Mouse (Mus musculus): ENCODE results near the gene Gpbar1. TPM values are rescaled to one million over a fixed set of nuclear protein-coding genes. Genes with fewer than 3 reads are reported as not detected.

Gpbar1 gene
- polyA plus RNA-seq, 1 experiment from 2014 or later, result not detected

GRCm38 (mm10) chr1:74300347-74301110 is 22.2 kb downstream of the Gpbar1 start:
- peaks cover 17% of the 10 kb centered on the region for H3K4me1 ChIP-seq
- H3K9ac ChIP-seq (replicated peaks), result no peak overlapping the region
- peaks cover 23% of the 10 kb centered on the region for H3K27me3 ChIP-seq
- ATAC-seq (ENCODE audit: low FRiP score, low read depth), result no peak
- WGBS, result 90% methylated on average over 6 of the region's 6 CpGs
- H3K4me3 ChIP-seq, result no peak overlapping the region
- H3K9me3 ChIP-seq, result no peaks in the 10 kb centered on the region
- peaks cover 4% of the 10 kb centered on the region; the same call in 1 of the 2 replicates for H3K36me3 ChIP-seq
- H3K4me2 ChIP-seq (replicated peaks), result no peak overlapping the region
- H3K27ac ChIP-seq (replicated peaks), result no peak overlapping the region

- WGBS, result 95% methylated on average over 7 of the region's 7 CpGs
- no peak for ATAC-seq (ENCODE audit: low FRiP score, low read depth)
- Histone ChIP-seq H3K4me1 (peaks cover 10% of the 10 kb centered on the region), H3K9me3 (no peaks in the 10 kb centered on the region), H3K27me3 (peaks cover 23% of the 10 kb centered on the region), H3K9ac (replicated peaks) (no peak overlapping the region), H3K27ac (replicated peaks) (no peak overlapping the region), H3K36me3 (no peaks in the 10 kb centered on the region), H3K4me2 (replicated peaks) (no peak overlapping the region), H3K4me3 (no peak overlapping the region)
Observed at GRCm38 (mm10) chr1:74302229-74302628, 23.9 kb downstream of the Gpbar1 start.

- Histone ChIP-seq H3K4me2 (replicated peaks) (no peak overlapping the region), H3K27me3 (peaks cover 23% of the 10 kb centered on the region), H3K9ac (replicated peaks) (no peak overlapping the region), H3K4me3 (no peak overlapping the region), H3K4me1 (peaks cover 10% of the 10 kb centered on the region), H3K36me3 (no peaks in the 10 kb centered on the region), H3K9me3 (no peaks in the 10 kb centered on the region), H3K27ac (replicated peaks) (no peak overlapping the region)
- ATAC-seq (ENCODE audit: low FRiP score, low read depth), result no peak
- WGBS, result 88% methylated on average over 2 of the region's 2 CpGs
Observed at GRCm38 (mm10) chr1:74302835-74303234, 24.5 kb downstream of the Gpbar1 start.

GRCm38 (mm10) chr1:74303509-74304338 is 25.4 kb downstream of the Gpbar1 start:
- peak; percentile 54 for ATAC-seq (ENCODE audit: low FRiP score, low read depth)
- no peaks in the 10 kb centered on the region for H3K36me3 ChIP-seq
- peak overlapping the region; percentile 48 for H3K4me3 ChIP-seq
- H3K4me2 ChIP-seq (replicated peaks), result peak overlapping the region; percentile 81
- H3K9ac ChIP-seq (replicated peaks), result peak overlapping the region; percentile 52
- H3K27ac ChIP-seq (replicated peaks), result no peak overlapping the region
- H3K9me3 ChIP-seq, result no peaks in the 10 kb centered on the region
- under 1% methylated on average over 55 of the region's 56 CpGs for WGBS
- H3K27me3 ChIP-seq, result peaks cover 23% of the 10 kb centered on the region
- peaks cover 10% of the 10 kb centered on the region for H3K4me1 ChIP-seq

- no peaks in the 10 kb centered on the region for H3K36me3 ChIP-seq
- peak overlapping the region; percentile 48 for H3K4me3 ChIP-seq
- no peak overlapping the region for H3K27ac ChIP-seq (replicated peaks)
- H3K4me1 ChIP-seq, result peaks cover 10% of the 10 kb centered on the region
- ATAC-seq (ENCODE audit: low FRiP score, low read depth), result no peak
- peak overlapping the region; percentile 81 for H3K4me2 ChIP-seq (replicated peaks)
- WGBS, result 9% methylated on average over 12 of the region's 12 CpGs
- H3K9me3 ChIP-seq, result no peaks in the 10 kb centered on the region
- peak overlapping the region; percentile 52; the same call in 1 of the 2 replicates for H3K9ac ChIP-seq (replicated peaks)
- H3K27me3 ChIP-seq, result peaks cover 23% of the 10 kb centered on the region
Observed at GRCm38 (mm10) chr1:74304339-74304790, 26.0 kb downstream of the Gpbar1 start.

GRCm38 (mm10) chr1:74304946-74305345 is 26.6 kb downstream of the Gpbar1 start:
- H3K4me3 ChIP-seq, result no peak overlapping the region
- no peaks in the 10 kb centered on the region for H3K36me3 ChIP-seq
- H3K27me3 ChIP-seq, result peaks cover 23% of the 10 kb centered on the region
- H3K27ac ChIP-seq (replicated peaks), result no peak overlapping the region
- peaks cover 10% of the 10 kb centered on the region for H3K4me1 ChIP-seq
- no peak overlapping the region for H3K4me2 ChIP-seq (replicated peaks)
- H3K9ac ChIP-seq (replicated peaks), result no peak overlapping the region
- no peaks in the 10 kb centered on the region for H3K9me3 ChIP-seq
- 82% methylated on average over 4 of the region's 4 CpGs for WGBS
- no peak for ATAC-seq (ENCODE audit: low FRiP score, low read depth)

GRCm38 (mm10) chr1:74305522-74305921 is 27.2 kb downstream of the Gpbar1 start, which contains the start of gene Tmbim1:
Gene Tmbim1, minus strand, starts transcription at chr1:74305622.
- H3K27me3 ChIP-seq, result peaks cover 23% of the 10 kb centered on the region
- H3K27ac ChIP-seq (replicated peaks), result no peak within 1 kb of the TSS
- WGBS, result 97% methylated on average over 2 of the region's 2 CpGs
- H3K9ac ChIP-seq (replicated peaks), result no peak within 1 kb of the TSS
- no peaks in the 10 kb centered on the region for H3K36me3 ChIP-seq
- ATAC-seq (ENCODE audit: low FRiP score, low read depth), result no peak
- peaks cover 10% of the 10 kb centered on the region for H3K4me1 ChIP-seq
- peak within 1 kb of the TSS; percentile 81; the same call in 1 of the 2 replicates for H3K4me2 ChIP-seq (replicated peaks)
- no peaks in the 10 kb centered on the region for H3K9me3 ChIP-seq
- no peak within 1 kb of the TSS for H3K4me3 ChIP-seq

- WGBS, result 96% methylated on average over 1 of the region's 1 CpGs
- no peaks in the 10 kb centered on the region for H3K36me3 ChIP-seq
Observed at GRCm38 (mm10) chr1:74307146-74307545, 28.8 kb downstream of the Gpbar1 start.

GRCm38 (mm10) chr1:74308001-74308964 is 29.9 kb downstream of the Gpbar1 start:
- Histone ChIP-seq H3K4me2 (replicated peaks) (no peak overlapping the region), H3K9me3 (no peaks in the 10 kb centered on the region), H3K9ac (replicated peaks) (no peak overlapping the region), H3K36me3 (no peaks in the 10 kb centered on the region), H3K4me1 (peaks cover 9% of the 10 kb centered on the region), H3K4me3 (no peak overlapping the region), H3K27ac (replicated peaks) (no peak overlapping the region), H3K27me3 (peaks cover 13% of the 10 kb centered on the region)
- 84% methylated on average over 10 of the region's 10 CpGs for WGBS
- ATAC-seq (ENCODE audit: low FRiP score, low read depth), result no peak

More at GRCm38 (mm10) chr1:74307146-74307545, 28.8 kb downstream of the Gpbar1 start:
- H3K9ac ChIP-seq (replicated peaks), result no peak overlapping the region
- peaks cover 22% of the 10 kb centered on the region for H3K27me3 ChIP-seq
- ATAC-seq (ENCODE audit: low FRiP score, low read depth), result no peak
- H3K4me1 ChIP-seq, result peaks cover 10% of the 10 kb centered on the region
- no peak overlapping the region for H3K27ac ChIP-seq (replicated peaks)
- no peaks in the 10 kb centered on the region for H3K9me3 ChIP-seq
- no peak overlapping the region for H3K4me2 ChIP-seq (replicated peaks)
- no peak overlapping the region for H3K4me3 ChIP-seq

- no peak overlapping the region for H3K9ac ChIP-seq (replicated peaks)
- ATAC-seq (ENCODE audit: low FRiP score, low read depth), result no peak
- H3K27me3 ChIP-seq, result no peaks in the 10 kb centered on the region; the same call in 1 of the 2 replicates
- WGBS, result 58% methylated on average over 3 of the region's 3 CpGs
- no peak overlapping the region for H3K27ac ChIP-seq (replicated peaks)
- H3K4me3 ChIP-seq, result no peak overlapping the region
- H3K4me1 ChIP-seq, result no peaks in the 10 kb centered on the region
- H3K36me3 ChIP-seq, result no peaks in the 10 kb centered on the region
- no peak overlapping the region for H3K4me2 ChIP-seq (replicated peaks)
- no peaks in the 10 kb centered on the region for H3K9me3 ChIP-seq
Observed at GRCm38 (mm10) chr1:74309767-74310166, 31.4 kb downstream of the Gpbar1 start.

- no peak overlapping the region for H3K4me3 ChIP-seq
- ATAC-seq (ENCODE audit: low FRiP score, low read depth), result no peak
- no peak overlapping the region for H3K27ac ChIP-seq (replicated peaks)
- H3K9me3 ChIP-seq, result no peaks in the 10 kb centered on the region
- H3K4me2 ChIP-seq (replicated peaks), result no peak overlapping the region
- 4% methylated on average over 3 of the region's 3 CpGs for WGBS
- H3K4me1 ChIP-seq, result peaks cover 3% of the 10 kb centered on the region; the same call in 1 of the 2 replicates
- H3K36me3 ChIP-seq, result no peaks in the 10 kb centered on the region
- H3K9ac ChIP-seq (replicated peaks), result no peak overlapping the region
- no peaks in the 10 kb centered on the region for H3K27me3 ChIP-seq
Observed at GRCm38 (mm10) chr1:74313049-74313692, 34.8 kb downstream of the Gpbar1 start.

All from midbrain, embryonic 12.5 days (tissue).